Mouse (Mus musculus) natural killer cell, adult 2 months (primary cell): Measurements from ENCODE around the gene Rnd2.
A peak's percentile ranks its signal among the peaks of the same experiment; 100 is the strongest.
"Not testable (repeated sequence)": the region's sequence is repeated elsewhere in the genome, so short reads cannot be mapped to it uniquely, and the experiment has no call there.

Experiments used
- DNase-seq, 2 experiments: peaks; one replicate each; pipeline ENCODE4 v3.0.0; 2022; ENCODE audit warnings: low spot score in 2 of 2

Rnd2 gene

GRCm38 (mm10) chr11:101446860-101447259 lies 17.9 kb upstream of the Rnd2 start:
- DNase-seq: not testable (repeated sequence)

- DNase-seq: no peak
Measured at GRCm38 (mm10) chr11:101447786-101448185, 17.0 kb upstream of the Rnd2 start.

DNA sequence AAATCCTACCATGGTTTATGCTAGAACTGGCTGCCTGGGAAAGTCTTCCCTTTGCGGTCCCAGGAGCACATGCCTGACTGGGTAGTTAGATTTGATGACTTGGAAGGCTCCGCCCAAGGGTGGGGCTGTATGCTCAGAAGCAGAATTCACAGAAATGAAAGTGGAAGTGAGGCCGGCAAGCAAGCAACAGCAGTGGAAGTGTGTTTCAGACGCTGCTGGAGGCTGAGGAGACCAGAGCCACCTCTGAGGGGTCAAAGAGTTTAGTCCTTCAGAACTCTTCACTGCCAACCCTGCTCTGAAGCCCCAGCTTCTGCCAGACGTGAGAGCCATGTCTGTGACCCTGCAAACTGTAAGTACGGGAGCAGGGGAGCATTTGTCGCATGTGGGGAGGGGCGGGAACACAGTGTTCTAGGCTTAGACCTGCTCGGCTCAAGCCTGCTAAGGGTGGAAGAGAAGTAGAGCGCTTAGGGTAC lies 16.5 kb upstream of the Rnd2 start, which contains the start of gene Ifi35:
Gene Ifi35, plus strand, starts transcription at position 134 of the 473 bp plus-strand sequence.
- DNase-seq: peak; percentile 69 to 71

GRCm38 (mm10) chr11:101448899-101449298 lies 15.9 kb upstream of the Rnd2 start:
- no peak for DNase-seq

DNA sequence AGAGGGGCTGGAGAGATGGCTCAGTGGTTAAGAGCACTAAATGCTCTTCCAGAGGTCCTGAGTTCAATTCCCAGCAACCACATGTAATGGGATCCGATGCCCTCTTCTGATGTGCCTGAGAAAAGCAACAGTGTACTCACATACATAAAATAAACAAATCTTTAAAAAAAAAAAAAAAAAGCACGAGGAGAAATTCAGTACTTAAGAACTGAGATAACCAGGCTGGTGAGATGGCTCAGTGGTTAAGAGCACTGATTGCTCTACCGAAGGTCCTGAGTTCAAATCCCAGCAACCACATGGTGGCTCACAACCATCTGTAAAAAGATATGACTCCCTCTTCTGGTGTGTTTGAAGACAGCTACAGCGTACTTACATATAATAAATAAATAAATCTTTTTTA lies 15.2 kb upstream of the Rnd2 start:
- not testable (repeated sequence) for DNase-seq

GRCm38 (mm10) chr11:101450394-101450793 lies 14.4 kb upstream of the Rnd2 start:
- DNase-seq: no peak

GRCm38 (mm10) chr11:101451536-101451935 lies 13.3 kb upstream of the Rnd2 start:
- DNase-seq: no peak

GRCm38 (mm10) chr11:101452093-101452774 lies 12.6 kb upstream of the Rnd2 start:
- no peak for DNase-seq

- no peak for DNase-seq
Measured at GRCm38 (mm10) chr11:101454702-101455101, 10.1 kb upstream of the Rnd2 start.

- DNase-seq: no peak
Measured at GRCm38 (mm10) chr11:101455627-101456026, 9.2 kb upstream of the Rnd2 start.

- DNase-seq: no peak
Measured at GRCm38 (mm10) chr11:101457631-101458030, 7.2 kb upstream of the Rnd2 start.

DNA sequence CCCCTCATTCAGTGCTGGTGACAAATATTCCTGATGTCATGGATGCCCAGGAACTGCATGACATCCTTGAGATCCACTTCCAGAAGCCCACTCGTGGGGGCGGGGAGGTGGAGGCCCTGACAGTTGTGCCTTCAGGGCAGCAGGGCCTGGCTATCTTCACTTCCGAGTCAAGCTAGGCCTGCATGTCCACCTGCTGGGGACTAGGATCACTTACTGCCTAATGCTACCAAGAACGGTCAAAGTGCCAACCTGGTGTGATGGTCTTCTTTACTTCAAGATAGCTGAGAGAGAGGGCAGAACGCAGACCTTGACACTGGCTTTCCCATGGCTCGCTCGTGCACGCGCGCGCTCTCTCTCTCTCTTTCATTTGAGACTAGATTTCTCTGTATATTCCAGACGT lies 6.6 kb upstream of the Rnd2 start:
- no peak for DNase-seq

DNA sequence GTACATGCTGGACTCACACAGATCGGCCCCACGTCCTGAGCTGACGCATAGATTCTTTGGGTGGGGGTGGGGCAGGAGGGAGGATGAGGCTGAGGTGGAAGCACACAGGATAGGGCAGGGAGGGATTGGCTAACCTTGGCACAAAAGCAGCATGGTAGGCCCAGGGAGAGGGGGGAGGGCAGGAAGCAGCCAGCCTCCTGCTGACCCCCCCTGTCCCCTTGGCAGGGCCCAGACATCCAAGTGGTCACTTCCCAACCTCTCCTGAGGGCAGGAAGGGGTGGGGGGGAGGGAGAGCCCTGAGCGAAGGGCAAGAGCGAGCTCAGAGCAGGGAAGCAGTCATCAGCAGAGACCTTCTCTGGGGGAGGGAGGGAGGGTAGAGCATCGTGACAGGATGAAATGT lies 5.1 kb upstream of the Rnd2 start:
- no peak for DNase-seq

- no peak for DNase-seq
Measured at GRCm38 (mm10) chr11:101460321-101460720, 4.5 kb upstream of the Rnd2 start.

DNA sequence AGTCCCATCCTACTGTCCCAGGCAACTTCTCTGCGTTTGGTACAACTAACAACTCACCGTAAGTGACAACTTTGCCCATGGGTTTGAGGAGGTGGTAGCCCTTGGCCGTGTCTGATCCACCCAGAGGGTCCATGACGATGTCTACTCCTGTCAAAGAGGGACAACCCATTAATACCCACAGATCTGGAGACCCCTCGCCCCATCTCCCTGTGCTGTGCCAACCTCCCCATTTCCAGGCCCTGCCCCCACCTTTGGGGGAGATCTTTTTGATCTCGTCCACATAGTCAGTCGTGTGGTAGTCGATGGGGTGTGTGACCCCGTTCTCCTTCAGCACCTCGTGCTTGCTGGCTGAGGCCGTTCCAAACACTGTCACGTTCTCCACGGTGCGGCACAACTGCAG lies 2.7 kb upstream of the Rnd2 start:
- no peak for DNase-seq

GRCm38 (mm10) chr11:101462583-101463440 lies 2.0 kb upstream of the Rnd2 start:
- DNase-seq: no peak

DNA sequence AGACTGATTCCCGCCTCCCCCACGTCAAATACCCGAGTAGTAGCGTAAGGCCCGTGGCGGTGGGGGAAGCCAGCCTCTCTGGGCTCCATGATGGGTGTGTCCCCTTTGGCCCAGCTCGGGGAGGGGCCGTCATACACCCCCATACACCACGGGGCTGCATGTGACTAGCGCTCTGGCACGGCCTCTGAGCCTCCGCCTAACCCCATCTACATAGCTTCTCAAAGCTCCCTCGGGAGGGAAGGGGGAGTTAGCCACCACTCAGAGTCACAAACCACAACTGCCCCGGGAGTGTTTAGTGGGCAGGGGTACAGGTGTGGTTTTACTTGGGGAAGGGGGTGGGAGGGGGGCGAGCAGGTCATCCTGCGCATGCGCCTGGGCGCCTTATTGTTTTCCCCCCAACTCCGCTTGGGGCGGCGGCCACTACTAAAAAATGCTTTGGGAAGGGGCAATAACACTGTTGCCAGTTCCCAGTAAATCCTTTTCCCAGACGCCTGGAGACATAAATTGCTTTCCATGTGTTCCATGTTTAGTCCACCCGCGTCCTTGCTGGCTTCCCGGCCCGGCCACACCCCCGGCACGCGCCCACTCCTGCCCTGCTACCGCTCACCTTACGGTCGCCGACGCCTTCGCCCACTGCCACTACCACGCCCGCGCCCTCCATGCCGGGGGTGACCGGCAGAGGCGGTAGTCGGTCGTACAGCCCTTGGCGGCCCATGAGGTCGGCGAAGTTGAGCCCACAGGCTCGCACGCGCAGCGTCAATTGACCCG lies 486 bp downstream of the Rnd2 start:
- DNase-seq: peak; percentile 45 to 78

DNA sequence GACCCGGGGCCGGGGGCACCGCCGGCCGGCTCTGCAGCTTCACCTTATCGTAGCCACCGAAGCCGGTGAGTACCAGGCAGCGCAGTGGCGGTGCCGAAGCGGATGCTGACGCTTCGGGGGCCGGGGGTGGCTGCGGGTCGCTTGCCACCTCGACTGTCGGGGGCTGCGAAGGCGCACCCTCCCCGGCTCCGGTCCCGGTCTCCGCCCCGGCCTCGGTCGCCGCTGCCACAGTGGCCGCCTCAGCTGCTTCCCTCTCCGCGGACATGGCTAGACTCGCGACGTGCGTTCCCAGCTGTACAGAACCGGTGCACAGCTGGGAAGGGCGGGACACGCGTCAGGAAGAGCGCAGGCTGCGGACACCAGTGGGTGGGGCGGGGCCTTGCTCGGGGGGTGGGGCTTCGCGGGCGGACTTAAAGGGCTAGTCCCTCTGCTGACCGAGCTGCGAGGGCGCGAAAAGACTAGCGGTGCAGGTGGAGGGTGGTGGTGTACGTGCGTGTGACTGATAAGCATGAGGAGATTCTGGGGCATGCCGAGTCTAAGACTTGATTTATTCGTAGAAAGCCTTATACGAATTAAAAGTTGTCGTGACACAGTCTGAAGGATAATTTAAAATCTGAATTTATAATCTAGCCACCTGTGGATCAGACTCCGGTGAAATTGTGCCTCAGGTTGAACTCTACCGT lies 1.2 kb downstream of the Rnd2 start, which contains the start of gene Vat1:
Gene Vat1, minus strand, starts transcription at position 362 of the 683 bp plus-strand sequence.
- DNase-seq: peak; percentile 43 to 55

DNA sequence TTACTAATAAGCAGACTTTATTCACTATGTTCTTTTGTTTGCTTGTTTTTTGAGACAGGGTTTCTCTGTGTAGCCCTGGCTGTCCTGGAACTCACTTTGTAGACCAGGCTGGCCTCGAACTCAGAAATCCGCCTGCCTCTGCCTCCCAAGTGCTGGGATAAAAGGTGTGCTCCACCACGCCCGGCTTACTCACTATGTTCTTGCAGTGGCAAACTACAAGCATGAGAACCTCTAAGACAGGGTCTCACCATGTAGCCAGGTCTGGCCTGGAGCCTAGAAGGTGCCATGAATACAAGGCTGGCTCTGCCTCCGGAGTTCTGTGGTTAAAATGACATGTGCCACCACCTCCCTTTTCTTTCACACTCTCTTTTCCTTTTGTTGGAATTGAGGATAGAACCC lies 1.8 kb downstream of the Rnd2 start:
- DNase-seq: not testable (repeated sequence)

GRCm38 (mm10) chr11:101467477-101468262 lies 2.9 kb downstream of the Rnd2 start:
- DNase-seq: peak in 1 of 2 experiments; percentile 49
